Mouse (Mus musculus) heart, adult 2 months (tissue): ENCODE results near the gene Arpc4. TPM values are rescaled to one million over a fixed set of nuclear protein-coding genes. Genes with fewer than 3 reads are reported as not detected.
A peak's percentile ranks its signal among the peaks of the same experiment; 100 is the strongest.

Source experiments
- DNase-seq, 2 experiments: peaks; one replicate each; pipeline ENCODE4 v3.0.0; 2021
- H3K27ac ChIP-seq: fragments of 200-600 bp; 2 replicates; pipeline ENCODE4 v1.8.1; 2022
- H3K27me3 ChIP-seq: fragments of 200-500 bp; 2 replicates; pipeline ENCODE4 v1.6.1; 2012; ENCODE audit warnings: mild to moderate bottlenecking, low read length, inconsistent platforms, mixed read lengths; ENCODE audit not compliant: control insufficient read depth, insufficient read depth
- H3K36me3 ChIP-seq: fragments of 200-500 bp; 2 replicates; pipeline ENCODE4 v1.6.1; 2012; ENCODE audit warnings: low read length, inconsistent platforms; ENCODE audit not compliant: control insufficient read depth, insufficient read depth
- H3K4me1 ChIP-seq: fragments of 200-500 bp; 2 replicates; pipeline ENCODE4 v1.6.1; 2011; ENCODE audit warnings: low read length; ENCODE audit not compliant: control insufficient read depth, insufficient read depth
- H3K4me3 ChIP-seq: fragments of 200-600 bp; 2 replicates; pipeline ENCODE4 v1.8.1; 2022
- H3K79me2 ChIP-seq: fragments of 200-500 bp; replicated peaks from 2 replicates; pipeline ENCODE4 v1.6.1; 2012; ENCODE audit warnings: mild to moderate bottlenecking, inconsistent platforms, low read length, moderate library complexity, mixed read lengths; ENCODE audit not compliant: control insufficient read depth, insufficient read depth
- H3K9ac ChIP-seq: fragments of 200-500 bp; 2 replicates; pipeline ENCODE4 v1.6.1; 2012; ENCODE audit warnings: low read depth, mild to moderate bottlenecking, control low read depth, inconsistent platforms, low read length, mixed read lengths
- CTCF ChIP-seq: fragments of 200-600 bp; IDR thresholded peaks from 2 replicates; pipeline ENCODE4 v1.8.1; 2022; ENCODE audit warnings: antibody characterized with exemption, mild to moderate bottlenecking, moderate library complexity
- EP300 ChIP-seq: fragments of 200-500 bp; IDR thresholded peaks from 2 replicates; pipeline ENCODE4 v1.6.1; 2011; ENCODE audit warnings: low read depth, low read length, control low read depth; ENCODE audit not compliant: insufficient read depth
- POLR2A ChIP-seq: fragments of 200-500 bp; IDR thresholded peaks from 2 replicates; pipeline ENCODE4 v1.6.1; 2011; ENCODE audit warnings: mild to moderate bottlenecking, low read depth, low read length, control low read depth; ENCODE audit not compliant: insufficient read depth
- WGBS: fragments of 180-500 bp; shearing (Covaris S2); methylation state at CpG from one replicate; pipeline ENCODE4 v1.1.7; 2018; 5-methylcytosine and 5-hydroxymethylcytosine counted together
- intact Hi-C: fragments of 180-260 bp; cut with DNase I; formaldehyde crosslinking; loops from one replicate; pipeline ENCODE4 v1.15.1; 2025
- polyA plus RNA-seq: library from polyadenylated mRNA; depleted of rRNA; stranded (reverse); fragments of >200 nt; gene quantifications from 2 replicates; pipeline ENCODE4 v1.2.3, GENCODE M21; 2012
- total RNA-seq, 2 experiments: library from RNA; stranded (reverse); gene quantifications; 2 replicates each; pipeline ENCODE4 v1.2.3; 2021

The Arpc4 gene
- total and polyA plus RNA-seq, 3 experiments: 26.6 to 66.9 (median 66.4) TPM

GRCm38 (mm10) chr6:113333137-113333950, 44.6 kb upstream of the Arpc4 start:
- peaks cover 6% of the 10 kb centered on the region for H3K4me1 ChIP-seq
- intact Hi-C loops: loop anchor here (5.0 kb wide), 1 partner anchor 134 kb away; no protein-coding TSS in a partner anchor
- no peak for TF ChIP-seq POLR2A
- no peak for TF ChIP-seq EP300
- no peak for TF ChIP-seq CTCF
- no peaks in the 10 kb centered on the region for H3K27me3 ChIP-seq
- no peaks in the 10 kb centered on the region for H3K79me2 ChIP-seq
- H3K27ac ChIP-seq: peak overlapping the region; percentile 47; the same call in 1 of the 2 replicates
- no peak overlapping the region for H3K4me3 ChIP-seq
- peaks cover 8% of the 10 kb centered on the region for H3K36me3 ChIP-seq
- WGBS: 35% methylated on average over 14 of the region's 14 CpGs
- DNase-seq: peak; percentile 52 to 54
- no peak overlapping the region for H3K9ac ChIP-seq

- Histone ChIP-seq H3K36me3 (peaks cover 8% of the 10 kb centered on the region), H3K27me3 (no peaks in the 10 kb centered on the region), H3K9ac (no peak overlapping the region), H3K4me1 (peaks cover 6% of the 10 kb centered on the region), H3K79me2 (no peaks in the 10 kb centered on the region), H3K27ac (no peak overlapping the region), H3K4me3 (no peak overlapping the region)
- TF ChIP-seq POLR2A (no peak), EP300 (no peak), CTCF (no peak)
- peak in 1 of 2 experiments; percentile 11 for DNase-seq
- WGBS: 73% methylated on average over 6 of the region's 6 CpGs
- intact Hi-C loops: loop anchor here (5.0 kb wide), 1 partner anchor 133 kb away; no protein-coding TSS in a partner anchor
These were observed 43.7 kb upstream of the Arpc4 start for GRCm38 (mm10) chr6:113334216-113334615.

- DNase-seq: no peak
- TF ChIP-seq POLR2A (no peak), CTCF (no peak), EP300 (no peak)
- Histone ChIP-seq H3K4me3 (no peak overlapping the region), H3K27me3 (no peaks in the 10 kb centered on the region), H3K36me3 (peaks cover 8% of the 10 kb centered on the region), H3K4me1 (peaks cover 8% of the 10 kb centered on the region), H3K27ac (peak overlapping the region; percentile 34), H3K79me2 (no peaks in the 10 kb centered on the region), H3K9ac (no peak overlapping the region)
- intact Hi-C loops: no loop called here
- whole genome bisulfite sequencing: 21% methylated on average over 8 of the region's 8 CpGs
These were observed 40.9 kb upstream of the Arpc4 start for GRCm38 (mm10) chr6:113336852-113337620.

- TF ChIP-seq POLR2A (no peak), EP300 (no peak), CTCF (no peak)
- 69% methylated on average over 6 of the region's 6 CpGs for WGBS
- Histone ChIP-seq H3K27ac (no peak overlapping the region; the same call in 1 of the 2 replicates), H3K9ac (no peak overlapping the region), H3K79me2 (no peaks in the 10 kb centered on the region), H3K4me3 (no peak overlapping the region), H3K4me1 (peaks cover 14% of the 10 kb centered on the region), H3K36me3 (peaks cover 8% of the 10 kb centered on the region), H3K27me3 (no peaks in the 10 kb centered on the region)
- DNase-seq: peak in 1 of 2 experiments; percentile 33
- intact Hi-C loops: no loop called here
These were observed 36.3 kb upstream of the Arpc4 start for GRCm38 (mm10) chr6:113341574-113341973.

GRCm38 (mm10) chr6:113342297-113342696, 35.6 kb upstream of the Arpc4 start:
- 15% methylated on average over 4 of the region's 7 CpGs for WGBS
- Histone ChIP-seq H3K4me3 (peak overlapping the region; percentile 99; the same call in 1 of the 2 replicates), H3K4me1 (peaks cover 12% of the 10 kb centered on the region), H3K9ac (peak overlapping the region; percentile 5; the same call in 1 of the 2 replicates), H3K27me3 (no peaks in the 10 kb centered on the region), H3K36me3 (peaks cover 4% of the 10 kb centered on the region), H3K27ac (peak overlapping the region; percentile 97), H3K79me2 (no peaks in the 10 kb centered on the region)
- intact Hi-C loops: loop anchor here (2.0 kb wide), 1 partner anchor 33 kb away; no protein-coding TSS in a partner anchor
- DNase-seq: no peak
- no peak for TF ChIP-seq CTCF
- no peak for TF ChIP-seq EP300
- TF ChIP-seq POLR2A: no peak
